Mouse (Mus musculus): Measurements from ENCODE around the gene Mroh7.
A peak's percentile ranks its signal among the peaks of the same experiment; 100 is the strongest.

The Mroh7 gene

DNA sequence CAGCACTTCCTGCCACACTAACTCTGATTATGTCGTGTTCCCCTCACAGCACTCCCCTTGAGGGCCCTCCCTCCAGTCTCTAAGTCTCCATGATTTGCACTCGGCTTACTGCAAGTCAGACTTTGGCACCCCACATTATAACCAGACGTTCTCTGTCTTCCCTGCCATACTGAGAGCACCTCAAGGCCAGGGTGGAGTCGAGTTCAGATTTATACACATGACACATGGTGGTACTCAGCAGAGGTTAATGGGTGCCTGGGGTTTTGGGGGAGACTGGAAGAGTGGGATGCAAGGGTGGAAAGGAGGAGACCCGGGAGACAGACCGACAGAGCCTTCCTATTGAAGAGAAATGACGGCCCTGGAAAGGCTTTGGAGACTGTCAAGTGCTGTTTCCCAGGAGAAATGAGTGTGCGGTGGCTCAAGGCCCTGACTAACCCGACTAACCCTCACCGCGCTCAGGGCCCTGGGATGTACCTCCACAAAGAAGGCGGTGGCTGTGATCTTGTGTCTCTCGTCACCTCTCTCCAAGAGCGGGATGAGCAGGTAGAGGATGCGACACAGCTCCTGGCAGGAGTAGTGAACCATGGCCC, 36.8 kb downstream of the Mroh7 start:
- DNase-seq (ENCODE audit: low spot score in 2 of 2), result no peak

DNA sequence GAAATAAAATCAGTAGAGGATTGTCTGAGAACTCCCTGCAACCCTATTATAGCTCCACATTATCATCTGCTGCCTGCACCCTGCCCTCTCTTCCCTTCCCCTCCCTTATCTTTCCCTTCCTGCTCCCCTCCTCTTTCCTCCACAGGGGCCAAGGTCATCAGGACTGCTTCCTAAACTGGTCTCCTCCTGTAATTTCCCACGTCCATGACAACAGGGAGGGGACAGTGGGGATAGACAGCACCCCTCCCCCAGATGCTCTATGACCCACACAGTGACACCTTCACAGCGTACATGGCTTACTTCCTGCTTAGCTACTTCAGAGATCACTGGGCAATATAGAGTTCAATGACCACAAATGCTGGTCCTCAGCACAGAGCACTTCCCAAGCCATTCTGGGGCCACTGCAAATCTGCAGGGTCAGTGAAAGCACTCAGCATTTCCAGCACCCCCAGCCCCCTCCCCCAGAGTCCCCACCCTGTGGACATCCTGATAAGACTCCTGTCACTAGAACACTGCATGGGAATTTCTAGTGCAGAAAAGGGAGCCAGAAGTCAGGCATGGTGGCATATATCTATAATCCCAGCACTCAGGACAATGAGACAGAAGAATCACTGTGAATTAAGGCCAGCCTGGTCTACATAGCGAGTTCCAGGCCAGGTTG, 42.0 kb downstream of the Mroh7 start:
- DNase-seq (ENCODE audit: low spot score in 2 of 2), result no peak

DNA sequence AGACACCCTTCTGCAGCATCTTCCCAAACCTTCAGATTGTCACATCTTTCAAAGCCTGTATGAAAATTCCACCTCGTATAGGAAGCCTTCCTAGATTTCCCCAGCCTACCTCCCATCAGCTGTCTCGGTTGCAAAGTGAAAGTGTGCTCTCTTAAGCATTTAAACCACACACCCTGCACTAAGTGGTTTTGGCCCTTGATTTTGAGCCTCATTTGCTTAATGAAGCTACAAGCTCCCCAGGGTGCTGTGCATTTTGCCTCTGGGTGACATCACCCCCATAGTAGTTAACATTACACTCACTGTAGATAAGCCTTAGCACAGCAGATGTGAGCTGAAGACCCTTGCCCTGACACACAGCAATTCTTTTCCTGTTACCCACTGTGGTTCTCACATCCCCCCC, 49.8 kb downstream of the Mroh7 start:
- no peak for DNase-seq (ENCODE audit: low spot score in 2 of 2)

- no peak for DNase-seq (ENCODE audit: low spot score in 2 of 2)
Measured at GRCm38 (mm10) chr4:106679152-106679551, 51.6 kb downstream of the Mroh7 start.

- peak; percentile 77 to 90 for DNase-seq (ENCODE audit: low spot score in 2 of 2)
Measured at GRCm38 (mm10) chr4:106678442-106679118, 52.1 kb downstream of the Mroh7 start, which contains the start of gene Ttc4. Gene Ttc4, minus strand, starts transcription at chr4:106678944.

DNA sequence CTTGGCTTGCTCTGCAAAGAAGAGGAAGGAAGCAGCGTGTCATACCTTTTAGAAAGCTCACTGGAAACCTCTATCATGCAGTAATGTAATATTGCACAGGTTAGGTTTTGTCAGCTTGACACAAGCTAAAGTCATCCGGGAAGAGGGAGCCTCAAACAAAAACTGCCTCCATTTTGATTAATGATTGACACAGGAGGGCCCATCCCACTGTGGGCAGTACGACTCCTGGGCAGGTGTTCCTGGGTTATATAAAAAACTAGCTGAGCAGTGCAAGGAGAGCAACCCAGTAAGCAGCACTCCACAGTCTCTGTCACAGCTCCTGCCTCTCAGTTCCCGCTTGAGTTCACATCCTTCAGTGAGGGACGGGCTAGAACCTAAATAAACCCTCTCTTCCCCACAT, 54.0 kb downstream of the Mroh7 start:
- no peak for DNase-seq (ENCODE audit: low spot score in 2 of 2)

DNA sequence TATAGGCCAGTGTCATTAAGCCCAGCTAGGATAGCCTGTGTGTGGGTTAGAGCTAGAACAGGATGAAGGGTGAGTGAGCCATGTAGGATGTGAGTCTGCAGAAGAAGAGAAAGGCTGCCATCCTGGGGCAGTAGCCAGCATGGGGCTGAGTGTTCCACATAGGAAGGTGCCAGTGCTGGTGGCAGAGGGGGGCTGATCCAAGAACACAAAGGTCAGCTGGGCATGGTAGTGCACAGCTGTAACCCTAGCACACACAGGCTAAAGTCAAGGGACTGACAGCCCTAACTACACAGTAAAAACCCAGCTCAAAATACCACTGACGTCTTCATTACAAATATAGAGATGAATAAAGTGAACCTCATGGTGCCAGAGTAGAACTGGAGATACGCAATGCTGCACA, 64.2 kb downstream of the Mroh7 start:
- no peak for DNase-seq (ENCODE audit: low spot score in 2 of 2)

GRCm38 (mm10) chr4:106665673-106666072, 65.1 kb downstream of the Mroh7 start:
- no peak for DNase-seq (ENCODE audit: low spot score in 2 of 2)

DNA sequence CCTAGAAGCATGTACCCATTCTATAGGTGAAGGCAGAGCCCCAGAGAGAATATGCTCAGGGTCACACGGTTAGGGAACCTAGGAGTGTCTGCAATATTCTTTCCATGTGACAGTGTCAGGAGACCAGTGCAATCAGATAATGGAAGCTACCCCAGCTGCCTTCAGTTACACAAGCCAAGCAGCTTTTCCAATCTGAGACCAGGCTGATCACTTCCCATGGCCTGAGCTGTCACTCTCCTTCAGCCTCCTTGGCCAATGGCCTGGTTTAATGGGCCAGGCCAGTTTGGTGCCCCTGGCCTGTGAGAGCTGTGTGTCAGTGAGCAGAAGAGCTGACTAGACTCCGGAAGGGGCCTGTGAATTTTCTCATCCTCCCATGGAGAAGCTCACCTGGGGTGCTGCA, 65.5 kb downstream of the Mroh7 start:
- no peak for DNase-seq (ENCODE audit: low spot score in 2 of 2)

DNA sequence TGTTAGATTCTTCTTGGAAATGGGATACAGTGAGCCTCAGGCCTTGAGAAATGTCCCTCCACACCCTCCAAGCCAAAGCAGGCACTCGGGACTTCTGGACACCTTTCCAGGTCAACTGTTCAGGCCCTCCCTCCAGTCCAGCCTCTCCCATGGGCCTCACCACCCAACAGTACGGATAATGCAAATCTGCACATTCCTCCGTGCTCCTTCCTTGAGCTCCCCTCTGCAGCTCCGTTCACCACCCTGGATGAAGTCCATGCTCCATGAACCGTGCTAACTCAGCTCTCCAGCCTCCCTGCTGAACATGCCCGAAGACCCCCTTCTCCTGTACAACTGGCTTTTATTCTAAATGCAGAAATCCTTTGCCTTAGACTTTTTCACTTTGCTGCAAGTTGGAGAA, 66.0 kb downstream of the Mroh7 start:
- no peak for DNase-seq (ENCODE audit: low spot score in 2 of 2)

DNA sequence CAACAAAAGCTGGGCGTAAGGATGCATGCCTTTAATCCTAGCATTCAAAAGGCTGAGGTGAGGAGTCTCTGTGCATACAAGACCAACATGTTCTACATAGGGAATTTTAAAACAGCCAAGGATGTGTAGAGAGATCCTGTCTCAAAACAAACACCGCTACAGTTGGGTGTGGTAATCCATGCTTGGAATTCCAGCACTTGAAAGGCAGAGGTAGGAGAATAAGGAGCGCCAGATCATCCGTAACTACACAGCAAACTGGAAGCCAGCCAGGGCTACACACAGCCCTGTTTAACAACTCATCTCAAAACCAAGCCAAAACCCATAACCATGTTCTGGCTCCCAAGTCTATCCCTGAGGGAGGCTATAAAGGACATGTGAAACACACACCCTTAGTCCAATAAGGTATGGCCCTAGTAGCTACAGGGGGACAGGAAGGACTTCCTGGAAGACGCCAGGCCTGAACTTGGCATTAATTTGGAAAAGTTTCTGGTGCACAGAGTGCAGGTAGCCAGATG, 66.7 kb downstream of the Mroh7 start:
- no peak for DNase-seq (ENCODE audit: low spot score in 2 of 2)

- DNase-seq (ENCODE audit: low spot score in 2 of 2), result no peak
Measured at GRCm38 (mm10) chr4:106655681-106656080, 75.0 kb downstream of the Mroh7 start.

DNA sequence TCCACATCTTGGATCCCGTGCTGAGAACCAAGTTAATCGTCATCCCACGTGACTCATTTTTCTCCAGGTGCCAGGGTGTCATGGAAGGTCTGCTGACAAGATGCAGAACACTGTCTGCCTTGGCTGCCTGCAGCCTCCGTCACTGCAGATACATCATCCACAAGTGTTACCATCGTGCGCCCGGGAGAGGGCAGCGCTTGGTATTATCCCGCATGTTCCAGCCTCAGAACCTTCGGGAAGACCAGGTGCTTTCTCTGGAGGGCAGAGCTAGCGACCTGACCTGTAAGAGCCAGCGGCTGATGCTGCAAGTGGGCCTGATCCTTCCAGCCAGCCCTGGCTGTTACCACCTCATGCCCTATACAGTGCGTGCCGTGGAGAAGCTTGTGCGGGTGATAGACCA, 77.7 kb downstream of the Mroh7 start:
- DNase-seq (ENCODE audit: low spot score in 2 of 2), result no peak

- no peak for DNase-seq (ENCODE audit: low spot score in 2 of 2)
Measured at GRCm38 (mm10) chr4:106652546-106652945, 78.2 kb downstream of the Mroh7 start.

DNA sequence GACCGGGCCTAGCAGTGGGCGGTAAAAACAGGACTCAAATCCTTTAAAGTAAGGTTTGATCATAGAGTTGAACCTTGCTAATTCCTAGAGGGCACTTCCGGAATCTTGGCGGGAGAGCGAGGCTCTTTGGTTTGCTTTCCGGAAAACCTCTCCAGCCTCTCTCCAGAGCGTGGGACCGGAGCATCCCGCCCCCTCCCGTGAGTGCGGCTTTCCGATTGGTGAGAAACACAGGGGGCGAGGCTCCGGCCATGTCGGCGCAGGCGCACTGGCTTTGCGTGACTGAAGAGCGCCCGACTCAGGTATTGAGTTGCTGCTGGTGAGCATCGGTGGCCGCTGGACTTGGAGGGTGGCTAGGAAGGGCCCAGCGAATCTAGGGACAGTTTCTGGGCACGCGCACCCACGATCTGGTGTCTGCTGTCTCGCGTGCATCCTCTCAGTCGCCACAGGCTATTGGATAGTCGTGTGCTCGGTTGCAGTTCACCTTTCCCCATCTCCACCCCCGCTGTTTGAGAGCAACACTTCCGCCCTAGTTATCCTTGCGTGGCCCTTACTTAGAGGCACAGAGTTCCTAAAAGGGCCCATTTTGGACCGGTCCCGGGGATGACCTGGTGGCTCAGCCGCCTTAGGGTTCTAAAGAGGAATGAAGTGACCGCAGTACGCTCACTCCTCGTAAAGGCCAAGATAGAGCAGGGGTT, 79.7 kb downstream of the Mroh7 start, which contains the start of gene Pars2:
TSS of gene Pars2 (plus strand) at position 237 of the 695 bp plus-strand sequence.
- peak; percentile 93 to 96 for DNase-seq (ENCODE audit: low spot score in 2 of 2)

DNA sequence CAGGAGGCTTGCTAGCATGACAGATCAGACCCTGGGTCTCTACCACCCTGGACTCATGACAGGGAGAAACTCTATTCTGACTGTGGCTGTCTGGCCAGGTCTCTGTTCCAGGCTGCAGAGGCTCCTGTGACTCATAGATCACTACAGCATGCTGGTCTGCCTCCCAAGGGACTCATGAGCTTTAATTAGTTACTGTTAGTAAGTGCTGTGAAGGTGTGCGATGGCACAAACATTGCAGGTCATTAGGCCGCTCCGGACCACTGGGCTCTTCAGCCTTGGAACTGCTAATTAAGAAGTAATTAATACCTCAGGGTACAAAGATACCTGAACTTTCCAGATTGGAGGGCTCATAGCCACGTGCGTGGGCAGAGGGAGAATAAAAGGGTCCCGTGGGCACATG, 83.6 kb downstream of the Mroh7 start:
- no peak for DNase-seq (ENCODE audit: low spot score in 2 of 2)

- no peak for DNase-seq (ENCODE audit: low spot score in 2 of 2)
Measured at GRCm38 (mm10) chr4:106645797-106646196, 84.9 kb downstream of the Mroh7 start.

GRCm38 (mm10) chr4:106644218-106644610, 86.5 kb downstream of the Mroh7 start:
- DNase-seq (ENCODE audit: low spot score in 2 of 2), result no peak

- DNase-seq (ENCODE audit: low spot score in 2 of 2), result no peak
Measured at GRCm38 (mm10) chr4:106643483-106644217, 87.1 kb downstream of the Mroh7 start.

- no peak for DNase-seq (ENCODE audit: low spot score in 2 of 2)
Measured at GRCm38 (mm10) chr4:106634086-106634479, 96.6 kb downstream of the Mroh7 start.

- no peak for DNase-seq (ENCODE audit: low spot score in 2 of 2)
Measured at GRCm38 (mm10) chr4:106633281-106634085, 97.2 kb downstream of the Mroh7 start.

All from urinary bladder, postnatal 36 days (tissue).